Mouse (Mus musculus): ENCODE measurements at regions not wholly inside any gene's neighbourhood (a gene's known extent, or its start where the extent isn't known, plus 50 kb on each side); places are given as distances from the start of the nearest gene placed in this dataset. TPM values are rescaled to one million over a fixed set of nuclear protein-coding genes. Genes with fewer than 3 reads are reported as not detected.

DNA sequence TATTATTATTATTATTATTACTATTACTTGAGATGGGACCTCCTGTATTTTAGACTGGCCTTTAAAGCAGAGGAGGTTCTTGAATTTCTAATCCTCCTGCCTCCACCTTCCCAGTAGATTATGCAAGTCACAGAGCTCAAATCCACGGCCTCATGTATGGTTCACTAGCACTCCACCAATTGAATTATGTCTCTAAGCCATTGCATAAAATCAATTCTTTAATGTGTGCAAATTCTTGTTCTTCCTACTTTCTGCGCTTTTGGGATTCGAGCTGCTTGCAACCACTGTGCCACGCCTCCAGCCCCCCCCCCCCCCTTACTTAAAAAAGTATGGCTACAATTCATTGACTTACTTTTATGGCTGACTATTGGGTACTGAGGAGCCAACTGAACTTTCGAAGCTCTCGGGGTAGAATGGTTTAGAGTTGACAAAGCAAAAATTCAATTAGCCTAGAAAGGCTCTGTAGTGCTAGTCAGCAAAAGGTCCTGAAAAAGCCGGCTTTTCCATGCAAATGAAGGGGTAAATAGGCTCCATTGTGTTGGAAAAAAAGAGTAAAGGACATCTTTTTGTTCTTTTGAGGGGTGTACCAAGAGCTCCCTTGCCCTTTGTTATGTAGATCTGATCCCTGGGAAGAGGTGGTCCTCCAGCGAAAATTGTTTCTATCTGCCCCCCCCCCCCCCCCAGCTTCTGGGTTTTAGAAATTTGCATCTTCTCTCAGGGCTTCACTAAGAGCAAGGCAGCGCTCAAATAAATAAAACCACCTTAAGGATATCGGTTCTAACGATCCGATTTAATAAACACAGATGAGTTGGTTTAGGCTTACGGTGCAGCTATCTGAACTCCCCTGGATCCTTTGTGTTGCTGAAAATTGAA is 50.5 kb upstream of the Lrig1 start:
- intact Hi-C loops (cut with DNase I): no loop called here
- no peak for DNase-seq (ENCODE audit: low spot score in 2 of 2)

Small RNAs in the stretch of these regions (microRNA-seq; reads per million reads assigned to microRNA genes)
- gene Gm23364: not detected

All from left cerebral cortex, postnatal 36 days (tissue).